In genomic region chr2:28336349-28337309, GRCm38 (mm10) we compare ENCODE assay signal across 25 mouse cellular contexts.
DNase-seq lines count a peak whose midpoint lies in the region; ATAC-seq and TF ChIP-seq lines count a peak whose summit lies in the region.
"Had no signal": no experiment of that assay in that cellular context is flagged by ENCODE, and none has a peak within 500 bp of the region (broad histone marks: within the 10 kb centered on the region; RNA-seq: fewer than 3 reads in every experiment).

No protein-coding gene starts in this region.

- no peak overlapping the region for H3K9ac ChIP-seq in hindbrain, embryonic 14.5 days
- no peak overlapping the region for H3K9ac ChIP-seq in midbrain, embryonic 14.5 days (replicated peaks; ENCODE audit: low read length)
- no peak overlapping the region for H3K9ac ChIP-seq in midbrain, embryonic 15.5 days
- peak overlapping the region; percentile 16; the same call in 1 of the 2 replicates for H3K9ac ChIP-seq in forebrain, embryonic 13.5 days
- H3K9ac ChIP-seq: heart, embryonic 12.5 days; kidney, embryonic 15.5 days; liver, embryonic 15.5 days; lung, embryonic 15.5 days; neural tube, embryonic 12.5 days had no signal

- no peaks in the 10 kb centered on the region for H3K27me3 ChIP-seq in hindbrain, embryonic 14.5 days (ENCODE audit: control insufficient read depth, insufficient read depth, low read length)
- H3K27me3 ChIP-seq in hindbrain, embryonic 10.5 days (ENCODE audit: insufficient read depth, poor library complexity, severe bottlenecking): no peaks in the 10 kb centered on the region
- no peaks in the 10 kb centered on the region for H3K27me3 ChIP-seq in midbrain, embryonic 14.5 days (ENCODE audit: control insufficient read depth, insufficient read depth, low read length)
- H3K27me3 ChIP-seq in midbrain, embryonic 15.5 days (replicated peaks): no peaks in the 10 kb centered on the region
- no peaks in the 10 kb centered on the region for H3K27me3 ChIP-seq in forebrain, embryonic 13.5 days
- peaks cover 27% of the 10 kb centered on the region for H3K27me3 ChIP-seq in myocyte (ENCODE audit: control insufficient read depth, insufficient read depth, insufficient read length)
- H3K27me3 ChIP-seq: liver, embryonic 15.5 days; lung, embryonic 15.5 days; neural tube, embryonic 12.5 days had no signal

- H3K27ac ChIP-seq in hindbrain, embryonic 14.5 days: 0 out of 2 replicates have a peak overlapping the region, but pooled peaks have one; percentile 4
- H3K27ac ChIP-seq in hindbrain, embryonic 10.5 days: no peak overlapping the region
- peak overlapping the region; percentile 32 for H3K27ac ChIP-seq in midbrain, embryonic 14.5 days (replicated peaks; ENCODE audit: low read depth, low read length)
- no peak overlapping the region for H3K27ac ChIP-seq in midbrain, embryonic 15.5 days
- H3K27ac ChIP-seq in forebrain, embryonic 13.5 days: 0 out of 2 replicates have a peak overlapping the region, but pooled peaks have one; percentile 25
- H3K27ac ChIP-seq: kidney, embryonic 15.5 days; left cerebral cortex, adult 2 months; limb, embryonic 10.5 days; liver, embryonic 15.5 days; lung, embryonic 15.5 days; neural tube, embryonic 12.5 days had no signal

- no peaks in the 10 kb centered on the region for H3K79me2 ChIP-seq in myocyte (ENCODE audit: control insufficient read depth, insufficient read depth)

- H3ac ChIP-seq in myocyte (ENCODE audit: control insufficient read depth, insufficient read length): no peak overlapping the region

- H3K4me1 ChIP-seq in hindbrain, embryonic 14.5 days (replicated peaks; ENCODE audit: control insufficient read depth, insufficient read depth, low read length): peaks cover 30% of the 10 kb centered on the region
- H3K4me1 ChIP-seq in hindbrain, embryonic 10.5 days (replicated peaks): peaks cover 15% of the 10 kb centered on the region
- peaks cover 21% of the 10 kb centered on the region for H3K4me1 ChIP-seq in midbrain, embryonic 14.5 days (ENCODE audit: control insufficient read depth, insufficient read depth, low read length)
- H3K4me1 ChIP-seq in midbrain, embryonic 15.5 days: peaks cover 31% of the 10 kb centered on the region
- peaks cover 27% of the 10 kb centered on the region for H3K4me1 ChIP-seq in forebrain, embryonic 13.5 days
- H3K4me1 ChIP-seq: heart, embryonic 12.5 days; liver, embryonic 15.5 days; lung, embryonic 15.5 days; megakaryocyte, embryonic 14.5 days had no signal

- TF ChIP-seq POLR2A in myocyte (IDR thresholded peaks at IDR 0.05; ENCODE audit: insufficient read length, low read depth): no peak

- 53% methylated on average over 17 of the region's 17 CpGs for WGBS in hindbrain, embryonic 14.5 days
- 78% methylated on average over 17 of the region's 17 CpGs for WGBS in hindbrain, embryonic 10.5 days
- WGBS in midbrain, embryonic 14.5 days: 63% methylated on average over 17 of the region's 17 CpGs
- 61% methylated on average over 17 of the region's 17 CpGs for WGBS in midbrain, embryonic 15.5 days
- 53% methylated on average over 17 of the region's 17 CpGs for WGBS in forebrain, embryonic 13.5 days

- no peak for DNase-seq in hindbrain, embryonic 14.5 days (ENCODE audit: low spot score)
- no peak for DNase-seq in hindbrain, embryonic 10.5 days (ENCODE audit: low spot score)
- DNase-seq in midbrain, embryonic 14.5 days: no peak
- no peak for DNase-seq in urinary bladder, postnatal 10 days (ENCODE audit: low spot score)
- DNase-seq: adrenal gland, adult 8-10 months; cerebellum, adult 8-10 months; cerebellum, postnatal 36 days; heart, postnatal 10 days; kidney, adult 11 months; kidney, postnatal 36 days; layer of hippocampus, adult 9-11 months; liver; lung, postnatal 36 days had no signal

- H3K36me3 ChIP-seq in hindbrain, embryonic 14.5 days (replicated peaks; ENCODE audit: control insufficient read depth, insufficient read depth): no peaks in the 10 kb centered on the region
- H3K36me3 ChIP-seq in hindbrain, embryonic 10.5 days: no peaks in the 10 kb centered on the region
- H3K36me3 ChIP-seq in midbrain, embryonic 14.5 days (ENCODE audit: control insufficient read depth, insufficient read depth, low read length): no peaks in the 10 kb centered on the region
- no peaks in the 10 kb centered on the region for H3K36me3 ChIP-seq in midbrain, embryonic 15.5 days (replicated peaks)
- H3K36me3 ChIP-seq in forebrain, embryonic 13.5 days (ENCODE audit: poor library complexity, severe bottlenecking): no peaks in the 10 kb centered on the region
- H3K36me3 ChIP-seq in myocyte (ENCODE audit: control insufficient read depth, insufficient read depth): no peaks in the 10 kb centered on the region
- H3K36me3 ChIP-seq: heart, embryonic 12.5 days; kidney, embryonic 15.5 days; limb, embryonic 10.5 days; liver, embryonic 15.5 days; lung, embryonic 15.5 days; neural tube, embryonic 12.5 days had no signal

- H3K9me3 ChIP-seq in hindbrain, embryonic 14.5 days (ENCODE audit: control insufficient read depth, low read length): no peaks in the 10 kb centered on the region
- H3K9me3 ChIP-seq in hindbrain, embryonic 10.5 days: no peaks in the 10 kb centered on the region
- no peaks in the 10 kb centered on the region for H3K9me3 ChIP-seq in midbrain, embryonic 14.5 days (ENCODE audit: control insufficient read depth, low read length)
- H3K9me3 ChIP-seq in midbrain, embryonic 15.5 days: no peaks in the 10 kb centered on the region
- H3K9me3 ChIP-seq in forebrain, embryonic 13.5 days (replicated peaks): no peaks in the 10 kb centered on the region
- H3K9me3 ChIP-seq: heart, embryonic 12.5 days; kidney, embryonic 15.5 days; limb, embryonic 10.5 days; liver, embryonic 15.5 days; lung, embryonic 15.5 days; megakaryocyte, embryonic 14.5 days; neural tube, embryonic 12.5 days had no signal

- no peak overlapping the region for H3K4me3 ChIP-seq in hindbrain, embryonic 14.5 days (replicated peaks; ENCODE audit: low read length)
- no peak overlapping the region for H3K4me3 ChIP-seq in hindbrain, embryonic 10.5 days
- H3K4me3 ChIP-seq in midbrain, embryonic 14.5 days (replicated peaks; ENCODE audit: low read depth, low read length): no peak overlapping the region
- H3K4me3 ChIP-seq in midbrain, embryonic 15.5 days: no peak overlapping the region
- H3K4me3 ChIP-seq in forebrain, embryonic 13.5 days: no peak overlapping the region
- no peak overlapping the region for H3K4me3 ChIP-seq in myocyte
- H3K4me3 ChIP-seq: heart, embryonic 12.5 days; kidney, embryonic 15.5 days; left cerebral cortex, adult 2 months; limb, embryonic 10.5 days; liver, embryonic 15.5 days; lung, embryonic 15.5 days; megakaryocyte, embryonic 14.5 days; neural tube, embryonic 12.5 days had no signal

- no peak for ATAC-seq in hindbrain, embryonic 14.5 days (ENCODE audit: low FRiP score)
- no peak for ATAC-seq in midbrain, embryonic 14.5 days (ENCODE audit: low FRiP score, low TSS enrichment)
- ATAC-seq in midbrain, embryonic 15.5 days (replicated peaks): no peak
- 0 out of 2 replicates have a peak, but pooled peaks have one; percentile 30 for ATAC-seq in forebrain, embryonic 13.5 days
- ATAC-seq: activated CD4-positive, CD25-positive, alpha-beta regulatory T cell, adult 4 months had no signal

- no peak overlapping the region for H3K4me2 ChIP-seq in hindbrain, embryonic 14.5 days (replicated peaks)
- H3K4me2 ChIP-seq in midbrain, embryonic 14.5 days (ENCODE audit: low read length): no peak overlapping the region
- no peak overlapping the region for H3K4me2 ChIP-seq in midbrain, embryonic 15.5 days
- no peak overlapping the region for H3K4me2 ChIP-seq in forebrain, embryonic 13.5 days
- no peak overlapping the region for H3K4me2 ChIP-seq in myocyte (ENCODE audit: low read depth)
- H3K4me2 ChIP-seq: heart, embryonic 12.5 days; kidney, embryonic 15.5 days; liver, embryonic 15.5 days; lung, embryonic 15.5 days; neural tube, embryonic 12.5 days had no signal

TF ChIP-seq in myocyte, 11 proteins besides CTCF, POLR2A, EP300 and RAD21:
- peak in 2 of 3 experiments; percentile 18 to 70 for TF ChIP-seq MYOG (IDR thresholded peaks at IDR 0.05; ENCODE audit: control insufficient read depth in 1 of 3, insufficient read depth in 1 of 3, insufficient read length in 2 of 3, low read depth in 2 of 3)
- TF ChIP-seq MYOD1 (IDR thresholded peaks at IDR 0.05; ENCODE audit: control insufficient read depth in 1 of 3, insufficient read length in 2 of 3, low read depth in 2 of 3): peak in 2 of 3 experiments; percentile 37 to 41
- no peak for TF ChIP-seq TCF3 (IDR thresholded peaks at IDR 0.05; ENCODE audit: insufficient read length, low read depth)
TF ChIP-seq in myocyte: peak in this region for 2.

Comparison
In these comparisons a context has a peak if more than half of its experiments do, and no peak if none do; other contexts are left out.
1. H3K27ac ChIP-seq: peak in hindbrain, embryonic 14.5 days (single experiment), midbrain, embryonic 14.5 days (single experiment) and forebrain, embryonic 13.5 days (single experiment); none in hindbrain, embryonic 10.5 days (single experiment) and midbrain, embryonic 15.5 days (single experiment).